Mouse (Mus musculus) CH12.LX (cell line): ENCODE results near the gene Galk1. TPM values are rescaled to one million over a fixed set of nuclear protein-coding genes. Genes with fewer than 3 reads are reported as not detected.

Source experiments
- DNase-seq: peaks from one replicate; pipeline ENCODE4 v3.0.0-alpha.2; 2013; ENCODE audit errors: extremely low read depth
- H3K27ac ChIP-seq: 2 replicates; pipeline ENCODE4 v1.5.1; 2012; ENCODE audit warnings: low read depth, mild to moderate bottlenecking, control low read depth, moderate library complexity; ENCODE audit not compliant: insufficient read depth
- H3K27me3 ChIP-seq: replicated peaks from 2 replicates; pipeline ENCODE3; 2012; ENCODE audit warnings: inconsistent platforms
- H3K36me3 ChIP-seq, 2 experiments: replicated peaks in 1 of 2; 2 replicates each; pipeline versions ENCODE3 to v1.6.1; 2012; ENCODE audit warnings: inconsistent platforms in 1 of 2, low read length in 1 of 2, mild to moderate bottlenecking in 1 of 2, mixed read lengths in 1 of 2, moderate library complexity in 1 of 2; ENCODE audit not compliant: control insufficient read depth in 1 of 2, insufficient read depth in 1 of 2
- H3K4me1 ChIP-seq, 2 experiments: 2 replicates each; pipeline ENCODE4 v1.6.1; 2012; ENCODE audit warnings: inconsistent platforms in 1 of 2, moderate library complexity in 1 of 2; ENCODE audit not compliant: insufficient read depth in 2 of 2, control insufficient read depth in 1 of 2
- H3K4me2 ChIP-seq: 2 replicates; pipeline ENCODE4 v1.6.1; 2012; ENCODE audit warnings: low read depth, mild to moderate bottlenecking, control low read depth; ENCODE audit not compliant: poor library complexity, insufficient read depth, severe bottlenecking
- H3K4me3 ChIP-seq, 3 experiments: fragments of 150-350 bp in 1 of 3; sonication (generic) in 1 of 3; replicated peaks in 1 of 3; 2 replicates each; pipeline versions ENCODE3 to v1.5.1; 2011 to 2012; ENCODE audit warnings: low read depth in 2 of 3, low read length in 2 of 3, mild to moderate bottlenecking in 2 of 3, moderate library complexity in 2 of 3, control low read depth in 1 of 3, improper control_type of control experiment in 1 of 3, inconsistent platforms in 1 of 3, mixed read lengths in 1 of 3; ENCODE audit not compliant: poor library complexity in 1 of 3
- H3K79me2 ChIP-seq: replicated peaks from 2 replicates; pipeline ENCODE4 v1.6.1; 2012; ENCODE audit warnings: mild to moderate bottlenecking, moderate library complexity; ENCODE audit not compliant: control insufficient read depth, poor library complexity, insufficient read depth, severe bottlenecking; ENCODE audit errors: extremely low read depth
- H3K9ac ChIP-seq: 2 replicates; pipeline ENCODE4 v1.6.1; 2012; ENCODE audit warnings: low read depth, mild to moderate bottlenecking, control low read depth, moderate library complexity; ENCODE audit not compliant: insufficient read depth
- H3K9me3 ChIP-seq: replicated peaks from 2 replicates; pipeline ENCODE3; 2012; ENCODE audit warnings: low read length, inconsistent platforms, mixed read lengths
- BHLHE40 ChIP-seq: IDR thresholded peaks from 2 replicates; pipeline ENCODE4 v1.6.1; 2011; ENCODE audit warnings: mild to moderate bottlenecking, low read depth, low read length, improper control_type of control experiment
- CHD2 ChIP-seq: IDR thresholded peaks from 2 replicates; pipeline ENCODE4 v1.6.1; 2011; ENCODE audit warnings: low read length, improper control_type of control experiment
- CTCF ChIP-seq, 2 experiments: IDR thresholded peaks in 1 of 2; conservative IDR thresholded peaks in 1 of 2; 2 replicates each; pipeline ENCODE4 v1.5.1; 2011 to 2012; ENCODE audit warnings: low read depth in 2 of 2, low read length in 2 of 2, improper control_type of control experiment in 1 of 2, inconsistent platforms in 1 of 2, mild to moderate bottlenecking in 1 of 2, moderate library complexity in 1 of 2
- ELF1 ChIP-seq: IDR thresholded peaks from 2 replicates; pipeline ENCODE4 v1.6.1; 2014; ENCODE audit warnings: low read depth, mild to moderate bottlenecking, inconsistent platforms, low read length, improper control_type of control experiment
- JUN ChIP-seq: IDR thresholded peaks from 2 replicates; pipeline ENCODE4 v1.6.1; 2011; ENCODE audit warnings: low read depth, mild to moderate bottlenecking, low read length, improper control_type of control experiment, moderate library complexity; ENCODE audit not compliant: insufficient read depth
- JUND ChIP-seq: conservative IDR thresholded peaks from 2 replicates; pipeline ENCODE4 v1.6.1; 2011; ENCODE audit warnings: low read depth, low read length, improper control_type of control experiment
- MAX ChIP-seq: IDR thresholded peaks from 2 replicates; pipeline ENCODE4 v1.6.1; 2011; ENCODE audit warnings: low read length, improper control_type of control experiment
- POLR2A ChIP-seq: IDR thresholded peaks from 2 replicates; pipeline ENCODE4 v1.6.1; 2011; ENCODE audit warnings: low read depth, mild to moderate bottlenecking, improper control_type of control experiment, low read length
- POLR2AphosphoS2 ChIP-seq: IDR thresholded peaks from 2 replicates; pipeline ENCODE4 v1.6.1; 2011; ENCODE audit warnings: low read depth, low read length, improper control_type of control experiment
- USF1 ChIP-seq: IDR thresholded peaks from 2 replicates; pipeline ENCODE4 v1.6.1; 2014; ENCODE audit warnings: low read depth, mild to moderate bottlenecking, inconsistent platforms, low read length, improper control_type of control experiment
- USF2 ChIP-seq: conservative IDR thresholded peaks from 2 replicates; pipeline ENCODE4 v1.6.1; 2011; ENCODE audit warnings: low read depth, low read length, improper control_type of control experiment
- ZC3H11A ChIP-seq: IDR thresholded peaks from 2 replicates; pipeline ENCODE4 v1.6.1; 2012; ENCODE audit warnings: low read depth, mild to moderate bottlenecking, inconsistent platforms, low read length, improper control_type of control experiment
- ZKSCAN1 ChIP-seq: IDR thresholded peaks from 2 replicates; pipeline ENCODE4 v1.6.1; 2012; ENCODE audit warnings: low read depth, inconsistent platforms, low read length, improper control_type of control experiment, borderline replicate concordance
- ZMIZ1 ChIP-seq: IDR thresholded peaks from 2 replicates; pipeline ENCODE4 v1.6.1; 2012; ENCODE audit warnings: low read depth, mild to moderate bottlenecking, inconsistent platforms, low read length, improper control_type of control experiment
- dilution Hi-C: fragments of 300-500 bp; cut with MboI; formaldehyde crosslinking; loops from 2 replicates; pipeline ENCODE4 v1.14.3; 2020; ENCODE audit warnings: low sequenced_read_pairs; ENCODE audit not compliant: extremely low pct_unique_long_range_greater_than_20kb, extremely low pct_ligation_motif_present
- in situ Hi-C: fragments of 300-500 bp; cut with MboI; formaldehyde crosslinking; loops from 3 replicates; pipeline ENCODE4 v1.14.3; 2019; ENCODE audit warnings: low sequenced_read_pairs, low pct_ligation_motif_present, low pct_unique_long_range_greater_than_20kb, mixed read lengths
- polyA plus RNA-seq: library from polyadenylated mRNA; unstranded; fragments of >175 nt; gene quantifications from 2 replicates; pipeline ENCODE4 v1.2.1, GENCODE M21; 2012; ENCODE audit warnings: low read depth; ENCODE audit not compliant: insufficient read length
- total RNA-seq, 2 experiments: library from RNA; depleted of rRNA; stranded (reverse); fragments of 300-350 nt in 1 of 2; fragments of >200 nt in 1 of 2; gene quantifications; 2 replicates each; pipeline ENCODE4 v1.2.3; 2012 to 2014

Gene Galk1
- total and polyA plus RNA-seq, 3 experiments: 263 to 413 (median 293) TPM

DNA sequence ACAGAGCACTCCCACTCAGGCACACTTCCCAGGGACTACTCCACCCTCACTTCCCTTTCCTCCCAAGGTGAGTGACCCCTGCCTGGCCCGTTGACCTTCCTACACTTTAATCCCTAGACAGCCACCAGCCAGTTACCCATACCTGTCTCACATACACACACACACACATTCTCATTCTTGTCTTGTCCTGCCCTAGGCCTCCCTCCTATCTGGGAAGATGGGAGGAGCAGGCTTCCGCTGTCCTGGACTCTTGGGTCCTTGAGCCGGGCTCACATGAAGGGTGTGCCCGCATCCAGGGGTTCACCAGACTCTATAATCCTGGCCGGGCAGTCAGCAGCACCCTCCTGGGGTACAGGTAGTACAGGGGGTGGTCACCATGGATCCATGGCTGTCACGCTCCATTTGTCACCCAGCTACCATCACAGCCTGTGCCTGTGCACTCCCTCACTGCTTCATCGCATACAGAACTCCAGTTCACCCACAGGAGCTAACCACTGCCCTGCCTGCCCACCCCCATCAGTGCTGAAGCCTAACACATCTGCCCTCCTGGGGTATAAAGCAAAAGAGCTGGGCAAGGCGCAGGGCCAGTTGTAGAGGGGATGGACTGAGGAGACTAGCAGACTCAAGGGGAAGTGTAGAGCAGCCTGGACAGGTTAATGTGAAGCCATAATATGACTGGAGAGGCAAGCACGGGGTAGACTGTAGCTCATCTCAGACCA, 6.7 kb downstream of the Galk1 start:
- TF ChIP-seq ZMIZ1 (no peak), USF2 (no peak), CHD2 (no peak), JUND (no peak), POLR2AphosphoS2 (peak; percentile 76; the same call in 1 of the 2 replicates), BHLHE40 (no peak)
- no peak for DNase-seq
- Histone ChIP-seq H3K9ac (no peak overlapping the region), H3K27me3 (no peaks in the 10 kb centered on the region), H3K9me3 (peaks cover 9% of the 10 kb centered on the region), H3K79me2 (peaks cover under 1% of the 10 kb centered on the region; the same call in 1 of the 2 replicates), H3K27ac (no peak overlapping the region), H3K36me3 (peaks cover 41 to 61% of the 10 kb centered on the region in 2 experiments), H3K4me2 (no peak overlapping the region), H3K4me1 (peaks cover 8 to 27% of the 10 kb centered on the region in 2 experiments; a peak in 3 of 4 replicates), H3K4me3 (no peak overlapping the region)
- dilution Hi-C loops (no loop called here), in situ Hi-C loops (loop anchor here (5.0 to 25.0 kb wide), 2 partner anchors 74 to 394 kb away; partner anchors contain the start of genes Gga3, Mif4gd, Mrps7 and Recql5)

DNA sequence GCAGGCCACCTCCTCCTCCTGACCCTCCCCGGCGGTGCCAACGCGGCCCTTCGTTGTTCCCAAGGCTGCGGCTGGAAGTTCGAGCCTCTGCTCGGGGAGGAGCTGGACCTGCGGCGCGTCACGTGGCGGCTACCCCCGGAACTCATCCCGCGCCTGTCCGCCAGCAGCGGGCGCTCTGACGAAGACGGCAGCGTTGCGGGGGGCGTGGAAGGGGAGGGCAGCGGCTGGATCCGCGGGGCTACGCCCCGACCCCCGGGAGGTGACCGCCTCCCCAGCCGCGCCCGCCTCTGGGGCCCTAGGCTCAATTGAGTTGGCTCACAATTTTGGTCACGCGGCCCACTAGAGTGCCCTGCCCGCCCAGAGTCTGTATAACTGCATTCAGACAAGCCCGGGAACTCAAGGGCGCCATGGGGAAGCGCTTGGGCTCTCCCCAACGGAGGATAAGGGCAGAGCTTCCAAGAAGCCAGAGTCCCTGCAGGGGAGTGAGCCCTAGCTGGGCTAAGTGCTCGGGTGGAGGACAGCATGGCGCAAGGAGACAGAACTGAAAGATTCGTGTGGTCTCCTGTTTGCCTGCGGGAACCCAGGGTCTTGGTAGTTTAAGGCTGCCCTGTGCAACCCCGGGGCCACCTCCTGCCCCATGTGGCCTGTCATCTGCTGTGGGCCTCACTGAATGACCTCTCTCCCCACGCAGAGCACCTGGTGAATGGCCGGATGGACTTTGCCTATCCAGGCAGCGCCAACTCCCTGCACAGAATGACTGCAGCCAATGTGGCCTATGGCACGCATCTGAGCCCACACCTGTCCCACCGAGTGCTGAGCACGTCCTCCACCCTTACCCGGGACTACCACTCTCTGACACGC, 7.4 kb downstream of the Galk1 start:
- Histone ChIP-seq H3K9ac (no peak overlapping the region), H3K4me1 (peaks cover 13 to 30% of the 10 kb centered on the region in 2 experiments), H3K9me3 (peaks cover 9% of the 10 kb centered on the region), H3K36me3 (peaks cover 37 to 53% of the 10 kb centered on the region in 2 experiments), H3K79me2 (no peaks in the 10 kb centered on the region), H3K4me2 (no peak overlapping the region)
- dilution Hi-C loops (no loop called here), in situ Hi-C loops (loop anchor here (5.0 to 25.0 kb wide), 2 partner anchors 73 to 393 kb away; partner anchors contain the start of genes Gga3, Mif4gd, Mrps7 and Recql5)
- TF ChIP-seq JUN (no peak), CHD2 (peak; percentile 16; the same call in 1 of the 2 replicates), CTCF (conservative IDR thresholded peaks at IDR 0.05 in 1 of 2, IDR thresholded peaks at IDR 0.05 in 1 of 2; ENCODE audit: low read depth in 2 of 2, low read length in 2 of 2) (peak in 1 of 2 experiments; percentile 35; a peak in 2 of 4 replicates), POLR2AphosphoS2 (0 out of 2 replicates have a peak, but pooled peaks have one; percentile 19), POLR2A (peak; percentile 21; the same call in 1 of the 2 replicates), ELF1 (peak; percentile 41; the same call in 1 of the 2 replicates), MAX (peak; percentile 27; the same call in 1 of the 2 replicates), ZC3H11A (no peak), USF1 (peak; percentile 65), ZKSCAN1 (no peak)
- TF ChIP-seq, all 38 proteins: peak for 7
- Histone ChIP-seq H3K27ac (no peak overlapping the region), H3K4me3 (no peak overlapping the region), H3K27me3 (peaks cover 2% of the 10 kb centered on the region)
- no peak for DNase-seq
